Mouse (Mus musculus): ENCODE measurements around the gene Mybl2.

GRCm38 (mm10) chr2:163054335-163054840, at the start of gene Mybl2:
- peak; percentile 84; the same call in 1 of the 2 replicates for TF ChIP-seq POLR2A (IDR thresholded peaks at IDR 0.05; ENCODE audit: borderline replicate concordance, control insufficient read depth, low read depth, low read length)
- no peak for TF ChIP-seq CTCF (IDR thresholded peaks at IDR 0.05; ENCODE audit: control insufficient read depth, insufficient read depth, low read length)

All from bone marrow, adult 2 months (tissue).